20 mouse cellular contexts compared by ENCODE assay signal in genomic region chr16:33621836-33622235, GRCm38 (mm10).
DNase-seq lines count a peak whose midpoint lies in the region; ATAC-seq and TF ChIP-seq lines count a peak whose summit lies in the region.
"Had no signal": no experiment of that assay in that cellular context is flagged by ENCODE, and none has a peak within 500 bp of the region (broad histone marks: within the 10 kb centered on the region; RNA-seq: fewer than 3 reads in every experiment).

No protein-coding gene starts in this region.

- DNase-seq in heart, embryonic 10.5 days (ENCODE audit: low spot score): peak; percentile 72
- no peak for DNase-seq in heart, adult 8-10 months (ENCODE audit: low spot score)
- no peak for DNase-seq in midbrain, embryonic 10.5 days (ENCODE audit: low spot score)
- peak; percentile 51 for DNase-seq in R1 (ENCODE audit: low read depth, low spot score)
- peak; percentile 4 for DNase-seq in stomach, postnatal 0 days (ENCODE audit: low spot score)
- no peak for DNase-seq in spleen, postnatal 36 days (ENCODE audit: low spot score in 2 of 2)
- DNase-seq: adrenal gland, postnatal 10 days; adrenal gland, postnatal 36 days; cerebellum, adult 18-20 months; cerebellum, adult 9-10 months; cerebellum, postnatal 14 days; gastrocnemius, postnatal 25 days; heart, postnatal 14 days; heart, postnatal 4 days had no signal

- no peaks in the 10 kb centered on the region for H3K36me3 ChIP-seq in heart, embryonic 10.5 days
- no peaks in the 10 kb centered on the region for H3K36me3 ChIP-seq in midbrain, embryonic 10.5 days
- no peaks in the 10 kb centered on the region for H3K36me3 ChIP-seq in midbrain, embryonic 16.5 days (ENCODE audit: control insufficient read depth, insufficient read depth, low read length)
- H3K36me3 ChIP-seq in stomach, postnatal 0 days (ENCODE audit: control insufficient read depth, insufficient read depth, low read length): no peaks in the 10 kb centered on the region
- H3K36me3 ChIP-seq: heart, embryonic 13.5 days; hindbrain, embryonic 12.5 days had no signal

- no peak overlapping the region for H3K4me3 ChIP-seq in heart, embryonic 10.5 days
- H3K4me3 ChIP-seq in midbrain, embryonic 10.5 days: no peak overlapping the region
- no peak overlapping the region for H3K4me3 ChIP-seq in midbrain, embryonic 16.5 days (ENCODE audit: low read depth, low read length)
- no peak overlapping the region for H3K4me3 ChIP-seq in stomach, postnatal 0 days (ENCODE audit: low read depth, low read length)
- H3K4me3 ChIP-seq: heart, embryonic 13.5 days; hindbrain, embryonic 12.5 days had no signal

- no peak for TF ChIP-seq EP300 in stomach, postnatal 0 days (optimal IDR thresholded peaks at IDR 0.05)

- no peak overlapping the region for H3K4me2 ChIP-seq in midbrain, embryonic 16.5 days (ENCODE audit: low read length)
- no peak overlapping the region for H3K4me2 ChIP-seq in stomach, postnatal 0 days (replicated peaks; ENCODE audit: low read depth)
- H3K4me2 ChIP-seq: heart, embryonic 13.5 days; hindbrain, embryonic 12.5 days had no signal

- TF ChIP-seq CTCF in stomach, postnatal 0 days (IDR thresholded peaks at IDR 0.05; ENCODE audit: low read depth): no peak

- 40% methylated on average over 3 of the region's 3 CpGs for WGBS in heart, embryonic 10.5 days
- 53% methylated on average over 3 of the region's 3 CpGs for WGBS in midbrain, embryonic 10.5 days
- WGBS in midbrain, embryonic 16.5 days: 54% methylated on average over 3 of the region's 3 CpGs
- WGBS in stomach, postnatal 0 days: 46% methylated on average over 3 of the region's 3 CpGs

- H3K27ac ChIP-seq in heart, embryonic 10.5 days: no peak overlapping the region
- H3K27ac ChIP-seq in midbrain, embryonic 10.5 days (replicated peaks): peak overlapping the region; percentile 9; the same call in 1 of the 2 replicates
- H3K27ac ChIP-seq in midbrain, embryonic 16.5 days (ENCODE audit: low read length): no peak overlapping the region
- no peak overlapping the region for H3K27ac ChIP-seq in stomach, postnatal 0 days (replicated peaks)
- H3K27ac ChIP-seq: heart, embryonic 13.5 days; hindbrain, embryonic 12.5 days had no signal

- no peaks in the 10 kb centered on the region for H3K9me3 ChIP-seq in heart, embryonic 10.5 days
- H3K9me3 ChIP-seq in midbrain, embryonic 10.5 days (replicated peaks): no peaks in the 10 kb centered on the region
- no peaks in the 10 kb centered on the region for H3K9me3 ChIP-seq in midbrain, embryonic 16.5 days (replicated peaks; ENCODE audit: control insufficient read depth, low read length, poor library complexity, severe bottlenecking)
- H3K9me3 ChIP-seq in stomach, postnatal 0 days (ENCODE audit: control insufficient read depth, low read length): no peaks in the 10 kb centered on the region
- H3K9me3 ChIP-seq: heart, embryonic 13.5 days had no signal

- H3K9ac ChIP-seq in midbrain, embryonic 16.5 days (ENCODE audit: low read depth, low read length): no peak overlapping the region
- no peak overlapping the region for H3K9ac ChIP-seq in stomach, postnatal 0 days (ENCODE audit: low read length)
- H3K9ac ChIP-seq: heart, embryonic 13.5 days; hindbrain, embryonic 12.5 days had no signal

- ATAC-seq in midbrain, embryonic 16.5 days: no peak
- no peak for ATAC-seq in stomach, postnatal 0 days (ENCODE audit: low FRiP score, low TSS enrichment)
- ATAC-seq: forebrain, embryonic 14.5 days; hindbrain, embryonic 16.5 days; intestine, postnatal 0 days had no signal

- no peaks in the 10 kb centered on the region for H3K4me1 ChIP-seq in heart, embryonic 10.5 days
- H3K4me1 ChIP-seq in midbrain, embryonic 10.5 days: no peaks in the 10 kb centered on the region
- H3K4me1 ChIP-seq in midbrain, embryonic 16.5 days (ENCODE audit: control insufficient read depth, insufficient read depth, low read length): no peaks in the 10 kb centered on the region
- H3K4me1 ChIP-seq in stomach, postnatal 0 days (replicated peaks; ENCODE audit: control insufficient read depth, insufficient read depth): no peaks in the 10 kb centered on the region
- H3K4me1 ChIP-seq: heart, embryonic 13.5 days; hindbrain, embryonic 12.5 days had no signal

- H3K27me3 ChIP-seq in heart, embryonic 10.5 days (ENCODE audit: insufficient read depth, poor library complexity, severe bottlenecking): no peaks in the 10 kb centered on the region
- no peaks in the 10 kb centered on the region for H3K27me3 ChIP-seq in midbrain, embryonic 10.5 days (ENCODE audit: low read depth, poor library complexity, severe bottlenecking)
- H3K27me3 ChIP-seq in midbrain, embryonic 16.5 days (ENCODE audit: control insufficient read depth, insufficient read depth, low read depth, low read length): no peaks in the 10 kb centered on the region
- H3K27me3 ChIP-seq in stomach, postnatal 0 days (ENCODE audit: control insufficient read depth, insufficient read depth, low read length): no peaks in the 10 kb centered on the region
- H3K27me3 ChIP-seq: heart, embryonic 13.5 days; hindbrain, embryonic 12.5 days had no signal

Comparison
In these comparisons a context has a peak if more than half of its experiments do, and no peak if none do; other contexts are left out.
1. DNase-seq: peak in heart, embryonic 10.5 days (single experiment), R1 (single experiment) and stomach, postnatal 0 days (single experiment); none in heart, adult 8-10 months (single experiment), midbrain, embryonic 10.5 days (single experiment) and spleen, postnatal 36 days (0 of 2).